Mouse (Mus musculus): ENCODE results near the gene Mthfd1l.

DNA sequence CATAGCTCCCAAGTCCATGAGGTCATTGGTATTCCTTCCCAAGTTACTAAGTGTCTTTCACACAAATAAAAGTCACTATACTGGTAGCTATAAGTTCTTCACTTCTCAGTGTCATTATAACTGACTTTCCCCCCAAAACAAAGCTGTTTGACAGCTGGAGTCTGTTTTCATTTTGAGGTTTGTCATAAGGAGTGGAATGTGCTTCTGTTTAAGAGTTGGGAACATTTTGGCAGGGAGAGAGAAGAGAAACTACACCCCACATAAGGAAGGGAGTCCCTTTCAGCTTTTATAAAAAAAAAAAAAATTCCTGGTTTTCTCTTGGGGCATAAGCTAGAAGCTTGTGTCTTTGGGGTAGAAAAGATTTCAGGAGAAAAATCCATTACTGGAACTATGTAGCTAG is 143.7 kb downstream of the Mthfd1l start:
- TF ChIP-seq CTCF (IDR thresholded peaks at IDR 0.05; ENCODE audit: control insufficient read depth, insufficient read depth, insufficient replicate concordance, low read depth, low read length) (no peak), POLR2A (IDR thresholded peaks at IDR 0.05; ENCODE audit: control insufficient read depth, low read depth, low read length) (no peak)
